Mouse (Mus musculus): ENCODE data around the gene Gemin5. TPM values are rescaled to one million over a fixed set of nuclear protein-coding genes. Genes with fewer than 3 reads are reported as not detected.

Gene Gemin5
- polyA plus RNA-seq, 1 experiment from 2014 or later = 17.5 TPM

DNA sequence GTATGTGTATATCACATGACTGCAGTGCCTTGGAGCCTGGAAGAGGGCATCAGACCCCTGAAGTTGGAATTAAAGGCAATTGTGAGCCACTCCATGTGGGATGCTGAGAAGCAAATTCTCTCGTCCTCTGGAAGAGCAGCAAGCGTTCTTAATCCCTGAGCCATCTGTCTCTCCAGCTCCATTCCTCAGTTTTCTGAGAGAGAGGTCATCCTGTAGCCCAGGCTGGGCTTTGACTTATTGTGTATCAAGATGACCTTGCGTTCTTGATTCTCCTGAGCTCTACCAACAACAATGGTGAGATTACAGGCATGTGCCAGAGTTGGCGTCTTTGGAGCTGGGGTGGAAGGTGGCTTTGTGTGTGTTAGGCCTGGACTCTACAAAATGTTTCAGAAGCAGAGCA lies 73.6 kb downstream of the Gemin5 start:
- ATAC-seq = no peak
- Histone ChIP-seq H3K27ac (no peak overlapping the region), H3K9ac (replicated peaks) (no peak overlapping the region), H3K27me3 (peaks cover 36% of the 10 kb centered on the region), H3K9me3 (no peaks in the 10 kb centered on the region), H3K4me1 (replicated peaks) (peaks cover 6% of the 10 kb centered on the region), H3K4me3 (replicated peaks) (no peak overlapping the region), H3K4me2 (replicated peaks) (no peak overlapping the region), H3K36me3 (no peaks in the 10 kb centered on the region)
- WGBS = 27% methylated on average over 4 of the region's 4 CpGs

DNA sequence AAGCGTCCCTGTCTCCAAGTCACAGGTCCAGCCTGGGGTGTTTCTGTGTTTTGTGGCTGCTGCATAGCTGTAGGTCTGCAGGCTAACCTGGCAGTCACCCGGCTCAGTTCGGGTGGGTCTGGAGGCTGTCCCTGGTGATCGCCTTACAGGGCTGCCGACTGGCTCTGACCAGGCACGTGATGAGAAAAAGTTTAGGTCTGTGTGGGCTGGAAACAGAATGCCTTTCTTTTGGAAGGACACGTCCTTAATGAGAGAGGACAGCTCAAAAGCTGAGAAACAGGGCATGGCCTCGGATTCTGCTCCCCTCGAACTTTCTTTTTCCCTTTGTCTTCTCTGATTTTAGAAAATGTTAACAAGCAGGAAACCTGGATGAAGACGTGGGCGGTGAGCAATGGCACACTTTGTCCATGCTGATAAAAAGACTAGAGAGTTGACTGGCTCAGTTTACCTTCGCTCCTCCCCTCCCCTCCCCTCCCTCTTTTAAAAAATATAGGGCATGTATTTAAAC lies 75.3 kb downstream of the Gemin5 start, which contains the start of gene Gm12248:
Gene Gm12248 (minus strand): TSS at position 114 of the 508 bp plus-strand sequence.
- Histone ChIP-seq H3K4me2 (replicated peaks) (no peak within 1 kb of the TSS), H3K4me1 (replicated peaks) (peaks cover 6% of the 10 kb centered on the region), H3K9ac (replicated peaks) (no peak within 1 kb of the TSS), H3K9me3 (no peaks in the 10 kb centered on the region), H3K36me3 (no peaks in the 10 kb centered on the region), H3K27me3 (peaks cover 26% of the 10 kb centered on the region), H3K4me3 (replicated peaks) (no peak within 1 kb of the TSS), H3K27ac (no peak within 1 kb of the TSS)
- WGBS = 19% methylated on average over 12 of the region's 12 CpGs
- no peak for ATAC-seq

DNA sequence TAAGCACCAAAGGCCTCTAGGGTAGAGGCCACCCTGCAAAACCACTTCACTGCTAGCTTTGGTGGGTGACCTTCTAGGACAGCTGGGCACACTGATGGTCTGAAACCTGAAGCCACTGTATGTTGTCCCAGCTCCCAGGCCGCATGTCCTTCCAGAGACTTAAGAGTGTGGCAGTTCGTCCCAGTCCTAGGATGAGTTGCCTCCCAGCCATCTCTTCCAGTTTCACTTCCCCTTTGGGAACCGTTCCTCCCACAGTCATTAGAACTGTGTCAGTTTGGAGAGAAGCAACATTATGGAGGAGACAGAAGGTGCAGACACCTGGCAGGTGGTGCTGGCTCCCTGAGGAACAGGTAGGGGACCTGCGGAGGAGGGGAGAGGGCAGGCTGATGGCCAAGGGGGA lies 75.8 kb downstream of the Gemin5 start:
- H3K4me2 ChIP-seq (replicated peaks) = no peak overlapping the region
- ATAC-seq = no peak
- WGBS = 72% methylated on average over 4 of the region's 4 CpGs

DNA sequence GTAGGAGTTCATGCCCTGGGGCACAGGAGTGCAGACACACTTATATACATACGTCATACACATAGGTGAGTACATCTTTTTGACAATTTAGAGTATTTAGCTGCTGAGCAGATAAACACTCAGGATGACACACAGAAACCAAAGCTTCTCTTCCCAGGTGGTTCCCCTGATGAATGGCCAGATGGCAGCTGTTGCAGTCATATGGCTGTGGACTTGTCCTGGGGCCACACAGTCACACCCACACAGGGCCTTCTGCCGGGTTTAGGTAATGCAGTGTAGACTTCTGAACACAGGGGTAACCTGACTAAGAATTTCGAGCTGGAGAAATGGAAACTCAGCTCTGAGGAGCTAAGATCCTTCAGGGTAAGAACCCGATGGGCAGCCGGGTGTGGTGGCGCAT lies 86.6 kb downstream of the Gemin5 start:
- H3K27ac ChIP-seq = no peak overlapping the region
- H3K4me1 ChIP-seq (replicated peaks) = no peaks in the 10 kb centered on the region
- ATAC-seq = no peak
- H3K27me3 ChIP-seq = no peaks in the 10 kb centered on the region
- H3K9ac ChIP-seq (replicated peaks) = no peak overlapping the region
- no peak overlapping the region for H3K4me2 ChIP-seq (replicated peaks)
- no peak overlapping the region for H3K4me3 ChIP-seq (replicated peaks)
- H3K9me3 ChIP-seq = no peaks in the 10 kb centered on the region
- 90% methylated on average over 6 of the region's 6 CpGs for WGBS
- H3K36me3 ChIP-seq = no peaks in the 10 kb centered on the region

More for the DNA sequence above, 75.8 kb downstream of the Gemin5 start:
- H3K27ac ChIP-seq = no peak overlapping the region
- H3K9me3 ChIP-seq = no peaks in the 10 kb centered on the region
- H3K4me3 ChIP-seq (replicated peaks) = no peak overlapping the region
- H3K36me3 ChIP-seq = no peaks in the 10 kb centered on the region
- H3K4me1 ChIP-seq (replicated peaks) = peaks cover under 1% of the 10 kb centered on the region
- H3K9ac ChIP-seq (replicated peaks) = no peak overlapping the region
- H3K27me3 ChIP-seq = peaks cover 21% of the 10 kb centered on the region

DNA sequence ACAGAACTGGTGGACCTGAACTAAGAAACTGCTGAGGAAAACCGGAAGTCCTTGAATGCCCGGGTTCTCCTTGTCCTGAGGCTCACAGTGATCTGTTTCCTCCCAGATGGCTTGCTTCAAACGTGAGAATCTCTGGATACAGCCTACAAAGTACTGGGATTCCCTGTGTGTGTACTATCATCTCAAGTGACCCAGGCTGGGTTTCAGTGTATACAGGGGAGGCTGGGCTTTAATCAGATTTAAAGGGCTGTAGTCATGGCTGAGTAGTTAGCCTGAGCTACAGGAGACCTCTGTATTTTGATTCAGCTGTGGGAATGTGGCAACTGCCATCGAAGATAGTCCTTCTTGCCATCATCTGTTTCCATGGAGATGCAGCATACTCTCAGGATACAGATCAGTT lies 91.1 kb downstream of the Gemin5 start:
- H3K9me3 ChIP-seq = no peaks in the 10 kb centered on the region
- ATAC-seq = no peak
- H3K4me1 ChIP-seq (replicated peaks) = no peaks in the 10 kb centered on the region
- no peak overlapping the region for H3K27ac ChIP-seq
- no peak overlapping the region for H3K4me2 ChIP-seq (replicated peaks)
- no peak overlapping the region for H3K4me3 ChIP-seq (replicated peaks)
- 75% methylated on average over 4 of the region's 4 CpGs for WGBS
- no peaks in the 10 kb centered on the region for H3K27me3 ChIP-seq
- no peaks in the 10 kb centered on the region for H3K36me3 ChIP-seq
- no peak overlapping the region for H3K9ac ChIP-seq (replicated peaks)

DNA sequence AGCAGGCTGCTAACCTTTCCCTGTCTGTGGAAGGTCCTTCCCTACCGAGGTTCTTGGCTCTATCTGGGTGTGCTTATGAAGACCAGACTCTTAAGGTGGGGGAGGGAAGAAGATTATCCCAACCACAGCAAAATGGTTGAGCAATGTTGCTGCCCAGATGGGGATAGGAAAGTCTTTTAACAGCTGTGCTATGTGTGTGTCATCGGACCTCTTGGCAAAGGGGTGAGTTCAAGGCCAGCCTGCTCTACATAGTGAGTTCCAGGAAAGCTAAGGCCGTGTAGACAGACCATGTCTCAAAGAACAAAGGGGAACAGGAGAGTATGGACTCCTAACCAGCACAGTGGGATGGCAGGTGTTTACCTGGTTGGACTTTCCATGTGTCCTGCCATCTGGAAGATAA lies 95.4 kb downstream of the Gemin5 start:
- H3K9ac ChIP-seq (replicated peaks) = no peak overlapping the region
- H3K27ac ChIP-seq = no peak overlapping the region
- no peaks in the 10 kb centered on the region for H3K4me1 ChIP-seq (replicated peaks)
- H3K4me2 ChIP-seq (replicated peaks) = no peak overlapping the region
- no peaks in the 10 kb centered on the region for H3K27me3 ChIP-seq
- H3K36me3 ChIP-seq = no peaks in the 10 kb centered on the region
- no peak for ATAC-seq
- no peak overlapping the region for H3K4me3 ChIP-seq (replicated peaks)
- 85% methylated on average over 3 of the region's 3 CpGs for WGBS
- no peaks in the 10 kb centered on the region for H3K9me3 ChIP-seq

Other genes with a start within 250 kb of the Gemin5 start
- 15.8 TPM in 2 replicates for gene Larp1, start 159.5 kb downstream of the Gemin5 start, polyA plus RNA-seq (2015; fragmentation: Nextera tagmentation; extraction: Ambion mirVana)
- gene Gm12248, start 75.4 kb downstream of the Gemin5 start, polyA plus RNA-seq (2015; fragmentation: Nextera tagmentation; extraction: Ambion mirVana) = not detected in 2 replicates
- gene Cnot8, start 64.4 kb downstream of the Gemin5 start, polyA plus RNA-seq (2015; fragmentation: Nextera tagmentation; extraction: Ambion mirVana) = 117 and 120 TPM in 2 replicates
- gene Mrpl22, start 3.1 kb upstream of the Gemin5 start, polyA plus RNA-seq (2015; fragmentation: Nextera tagmentation; extraction: Ambion mirVana) = 114 and 120 TPM in 2 replicates
- 1.3 and 1.6 TPM in 2 replicates for gene Igtp, start 31.0 kb upstream of the Gemin5 start, polyA plus RNA-seq (2015; fragmentation: Nextera tagmentation; extraction: Ambion mirVana)
- gene Irgm2, start 31.1 kb upstream of the Gemin5 start, polyA plus RNA-seq (2015; fragmentation: Nextera tagmentation; extraction: Ambion mirVana) = 0.67 and 0.98 TPM in 2 replicates
- not detected in 2 replicates for gene 4930438A08Rik, start 106.3 kb upstream of the Gemin5 start, polyA plus RNA-seq (2015; fragmentation: Nextera tagmentation; extraction: Ambion mirVana)
- 26.0 and 28.8 TPM in 2 replicates for gene Zfp692, start 138.5 kb upstream of the Gemin5 start, polyA plus RNA-seq (2015; fragmentation: Nextera tagmentation; extraction: Ambion mirVana)
- 38.6 and 39.7 TPM in 2 replicates for gene Zfp672, start 161.8 kb upstream of the Gemin5 start, polyA plus RNA-seq (2015; fragmentation: Nextera tagmentation; extraction: Ambion mirVana)
- 48.4 and 50.7 TPM in 2 replicates for gene Sh3bp5l, start 162.2 kb upstream of the Gemin5 start, polyA plus RNA-seq (2015; fragmentation: Nextera tagmentation; extraction: Ambion mirVana)
- gene Lypd8, start 210.5 kb upstream of the Gemin5 start, polyA plus RNA-seq (2015; fragmentation: Nextera tagmentation; extraction: Ambion mirVana) = 0.73 TPM in 1 of 2 replicates, not detected in the other